Mouse (Mus musculus) heart, postnatal 0 days (tissue): ENCODE measurements at regions not wholly inside any gene's neighbourhood (a gene's known extent, or its start where the extent isn't known, plus 50 kb on each side); places are given as distances from the start of the nearest gene placed in this dataset.

Experiments used
- ATAC-seq: fragments of 200-750 bp; cut with Nextera tagmentation; 2 replicates; pipeline ENCODE4 v1.8.0; 2017; ENCODE audit warnings: low read depth, moderate number of reproducible peaks, moderate library complexity; ENCODE audit not compliant: insufficient read depth
- DNase-seq: peaks from one replicate; pipeline ENCODE4 v3.0.0-alpha.2; 2016; ENCODE audit warnings: low spot score
- H3K27ac ChIP-seq: fragments of 300-500 bp; sonication (generic); 2 replicates; pipeline ENCODE4 v1.5.1; 2014; ENCODE audit warnings: low read depth, mild to moderate bottlenecking
- H3K27me3 ChIP-seq: fragments of 300-500 bp; sonication (generic); 2 replicates; pipeline ENCODE4 v1.6.1; 2014; ENCODE audit warnings: low read length, mixed read lengths; ENCODE audit not compliant: control insufficient read depth, insufficient read depth
- H3K36me3 ChIP-seq: fragments of 300-500 bp; sonication (generic); replicated peaks from 2 replicates; pipeline ENCODE4 v1.6.1; 2014; ENCODE audit warnings: low read length, mixed read lengths; ENCODE audit not compliant: control insufficient read depth, insufficient read depth
- H3K4me1 ChIP-seq: fragments of 300-500 bp; sonication (generic); 2 replicates; pipeline ENCODE4 v1.6.1; 2014; ENCODE audit warnings: antibody characterized with exemption; ENCODE audit not compliant: control insufficient read depth, insufficient read depth
- H3K4me2 ChIP-seq: fragments of 300-500 bp; sonication (generic); 2 replicates; pipeline ENCODE4 v1.6.1; 2014; ENCODE audit warnings: low read depth, mild to moderate bottlenecking, low read length, moderate library complexity
- H3K4me3 ChIP-seq: fragments of 300-500 bp; sonication (generic); 2 replicates; pipeline ENCODE4 v1.5.1; 2014; ENCODE audit warnings: low read depth, low read length
- H3K9ac ChIP-seq: fragments of 300-500 bp; sonication (generic); replicated peaks from 2 replicates; pipeline ENCODE4 v1.6.1; 2014; ENCODE audit warnings: low read depth, low read length, mixed read lengths
- H3K9me3 ChIP-seq: fragments of 300-500 bp; sonication (generic); replicated peaks from 2 replicates; pipeline ENCODE4 v1.6.1; 2016; ENCODE audit warnings: low read length; ENCODE audit not compliant: control insufficient read depth
- CTCF ChIP-seq: IDR thresholded peaks from 2 replicates; pipeline ENCODE4 v1.5.1; 2016; ENCODE audit warnings: antibody characterized with exemption, control low read depth, low read depth
- EP300 ChIP-seq: IDR thresholded peaks from 2 replicates; pipeline ENCODE4 v1.6.1; 2016; ENCODE audit warnings: antibody characterized with exemption, low read depth
- WGBS: fragments of 180-500 bp; shearing (Covaris S2); extraction: QIAGEN DNeasy Blood & Tissue Kit; methylation state at CpG from one replicate; pipeline ENCODE4 v1.1.7; 2014; 5-methylcytosine and 5-hydroxymethylcytosine counted together

DNA sequence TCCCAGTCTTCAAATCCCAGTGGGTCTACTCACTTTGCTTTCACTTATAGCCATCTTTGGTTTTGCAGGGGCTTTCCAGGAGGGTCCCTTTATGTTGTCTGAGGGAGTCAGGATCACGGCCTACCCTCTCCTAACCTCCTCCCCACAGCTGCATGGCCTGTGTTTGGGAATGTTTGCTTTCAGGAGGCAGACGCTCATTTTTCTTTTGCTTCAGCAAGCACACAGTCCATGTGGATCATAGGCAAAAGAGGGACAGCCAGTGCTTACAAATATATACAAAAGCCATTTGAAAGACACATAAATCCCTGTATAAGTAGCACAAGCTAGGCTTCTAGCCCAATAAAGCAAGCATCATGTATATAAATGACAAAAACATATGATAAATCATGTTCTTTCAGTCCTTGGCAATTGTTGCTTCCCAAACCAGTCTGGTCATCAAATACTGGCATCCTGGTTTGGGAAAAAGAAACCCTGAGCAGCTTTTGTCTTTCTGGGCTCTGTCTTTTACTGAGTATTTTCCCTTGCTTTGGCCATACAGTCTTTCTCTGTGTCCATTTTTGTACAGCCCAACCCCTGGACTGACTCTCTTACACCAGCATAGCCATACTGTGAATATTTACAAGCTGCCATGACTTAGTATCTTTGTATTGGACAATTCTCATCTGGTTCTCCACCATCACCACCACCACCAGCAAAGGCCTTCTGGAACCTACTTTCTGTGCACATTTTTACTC is 101.0 kb upstream of the Stc2 start:
- Histone ChIP-seq H3K4me2 (no peak overlapping the region), H3K9ac (no peak overlapping the region), H3K4me1 (no peaks in the 10 kb centered on the region), H3K27ac (no peak overlapping the region), H3K36me3 (no peaks in the 10 kb centered on the region), H3K9me3 (no peaks in the 10 kb centered on the region), H3K4me3 (no peak overlapping the region), H3K27me3 (no peaks in the 10 kb centered on the region)
- 74% methylated on average over 2 of the region's 2 CpGs for WGBS
- ATAC-seq (no peak), DNase-seq (no peak)
- TF ChIP-seq EP300 (no peak), CTCF (no peak)

DNA sequence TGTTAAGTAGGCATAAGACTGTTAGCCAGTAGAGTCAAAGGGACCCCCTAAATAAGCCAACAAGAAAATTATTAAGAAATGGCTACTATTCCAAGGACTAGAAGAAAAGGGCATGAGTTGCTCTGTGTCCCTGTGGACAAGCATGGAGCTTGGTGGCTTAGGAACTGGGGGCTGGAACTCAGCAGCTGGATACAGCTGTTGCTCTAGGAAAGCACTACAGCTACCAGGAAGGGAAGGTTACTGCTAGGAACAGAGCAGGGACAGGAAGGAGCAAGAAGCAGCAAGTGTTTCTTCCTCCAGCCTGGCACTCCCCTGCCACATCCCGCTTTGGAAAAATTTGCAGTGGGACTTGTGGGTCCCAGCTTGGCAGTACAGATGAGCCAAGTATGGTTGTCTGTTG is 95.0 kb upstream of the Stc2 start:
- Histone ChIP-seq H3K27ac (no peak overlapping the region), H3K9me3 (no peaks in the 10 kb centered on the region), H3K4me2 (no peak overlapping the region), H3K36me3 (no peaks in the 10 kb centered on the region), H3K4me1 (0 out of 2 replicates have a peak, but pooled peaks cover 5% of the 10 kb centered on the region), H3K9ac (no peak overlapping the region), H3K4me3 (no peak overlapping the region), H3K27me3 (no peaks in the 10 kb centered on the region)
- 82% methylated on average over 1 of the region's 1 CpGs for WGBS
- TF ChIP-seq CTCF (no peak), EP300 (no peak)
- peak; percentile 20 for DNase-seq
- no peak for ATAC-seq

GRCm38 (mm10) chr11:31462440-31462839 is 92.6 kb upstream of the Stc2 start:
- no peak overlapping the region for H3K9ac ChIP-seq
- no peak overlapping the region; the same call in 1 of the 2 replicates for H3K27ac ChIP-seq
- 0 out of 2 replicates have a peak, but pooled peaks cover 5% of the 10 kb centered on the region for H3K4me1 ChIP-seq
- no peak overlapping the region for H3K4me2 ChIP-seq
- H3K9me3 ChIP-seq = no peaks in the 10 kb centered on the region
- H3K36me3 ChIP-seq = no peaks in the 10 kb centered on the region
- no peak for TF ChIP-seq EP300
- ATAC-seq (peak; percentile 45; the same call in 1 of the 2 replicates), DNase-seq (peak; percentile 20)
- H3K27me3 ChIP-seq = no peaks in the 10 kb centered on the region
- H3K4me3 ChIP-seq = no peak overlapping the region

DNA sequence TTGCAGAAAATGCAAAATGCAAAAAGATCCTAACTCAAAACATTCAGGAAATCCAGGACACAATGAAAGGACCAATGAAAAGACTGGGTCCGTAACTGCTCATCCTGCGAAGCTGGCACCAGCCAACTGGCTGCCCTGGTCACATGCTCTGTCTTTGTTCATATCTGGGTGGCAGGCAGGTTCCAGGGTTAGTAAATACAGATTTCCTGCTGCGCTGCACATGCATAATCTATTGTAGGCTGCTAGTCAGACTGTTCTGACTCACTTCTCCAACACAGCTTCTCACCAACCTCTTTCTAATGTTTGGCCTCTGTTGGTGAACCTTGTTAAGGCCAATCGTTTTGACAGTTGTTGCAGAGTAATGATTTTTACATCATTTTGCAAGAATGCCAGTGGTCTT is 92.0 kb upstream of the Stc2 start:
- WGBS = 75% methylated on average over 4 of the region's 4 CpGs
- Histone ChIP-seq H3K27ac (0 out of 2 replicates have a peak overlapping the region, but pooled peaks have one; percentile 13), H3K4me1 (0 out of 2 replicates have a peak, but pooled peaks cover 5% of the 10 kb centered on the region), H3K9ac (no peak overlapping the region), H3K9me3 (no peaks in the 10 kb centered on the region), H3K4me2 (no peak overlapping the region), H3K4me3 (no peak overlapping the region), H3K27me3 (no peaks in the 10 kb centered on the region), H3K36me3 (no peaks in the 10 kb centered on the region)
- peak; percentile 18 for DNase-seq
- TF ChIP-seq EP300 = no peak
- no peak for TF ChIP-seq CTCF
- peak; percentile 57 for ATAC-seq

DNA sequence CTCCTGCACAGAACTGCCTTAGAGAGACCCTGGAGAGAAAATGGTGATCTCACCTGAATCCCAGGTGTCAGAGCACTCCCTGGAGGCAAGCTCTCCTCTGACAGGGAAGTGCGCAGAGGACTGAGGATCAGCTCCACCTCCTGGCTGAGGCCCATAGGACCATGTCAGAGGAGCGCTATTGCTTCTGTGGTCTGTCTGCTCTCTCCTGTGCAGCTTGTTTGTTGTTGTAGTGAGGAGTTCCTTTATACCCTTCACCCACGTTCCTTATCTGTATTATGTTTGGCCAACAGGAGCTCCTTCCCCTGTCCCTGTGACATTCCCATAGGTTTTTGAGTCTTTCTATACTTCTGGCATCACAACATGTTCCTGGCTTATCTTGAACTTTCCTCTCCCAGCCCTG is 91.5 kb upstream of the Stc2 start:
- DNase-seq (peak; percentile 29), ATAC-seq (peak; percentile 66)
- Histone ChIP-seq H3K36me3 (no peaks in the 10 kb centered on the region), H3K27me3 (no peaks in the 10 kb centered on the region), H3K4me2 (no peak overlapping the region), H3K4me3 (no peak overlapping the region), H3K9ac (no peak overlapping the region), H3K27ac (0 out of 2 replicates have a peak overlapping the region, but pooled peaks have one; percentile 13), H3K9me3 (no peaks in the 10 kb centered on the region), H3K4me1 (0 out of 2 replicates have a peak, but pooled peaks cover 5% of the 10 kb centered on the region)
- TF ChIP-seq CTCF (no peak; the same call in 1 of the 2 replicates), EP300 (no peak)
- WGBS = 29% methylated on average over 3 of the region's 3 CpGs

- H3K27me3 ChIP-seq = no peaks in the 10 kb centered on the region
- TF ChIP-seq EP300 = no peak
- no peak for TF ChIP-seq CTCF
- no peak overlapping the region for H3K4me2 ChIP-seq
- DNase-seq (no peak), ATAC-seq (no peak)
- H3K36me3 ChIP-seq = no peaks in the 10 kb centered on the region
- WGBS = 74% methylated on average over 2 of the region's 2 CpGs
- no peak overlapping the region for H3K4me3 ChIP-seq
- H3K9me3 ChIP-seq = 0 out of 2 replicates have a peak, but pooled peaks cover 7% of the 10 kb centered on the region
- no peaks in the 10 kb centered on the region for H3K4me1 ChIP-seq
- H3K9ac ChIP-seq = no peak overlapping the region
- H3K27ac ChIP-seq = no peak overlapping the region
These were observed 57.5 kb upstream of the Stc2 start for GRCm38 (mm10) chr11:31427374-31427773.
